Mouse (Mus musculus) adrenal gland, postnatal 0 days (tissue): ENCODE measurements around the gene Map2k1. TPM values are rescaled to one million over a fixed set of nuclear protein-coding genes. Genes with fewer than 3 reads are reported as not detected.

Source experiments
- microRNA-seq: library from miRNA; unstranded; fragments of <30 nt; microRNA quantifications from one replicate; pipeline ENCODE4, GENCODE M21; 2016; ENCODE audit warnings: borderline replicate concordance; ENCODE audit not compliant: insufficient number of aligned reads
- polyA plus RNA-seq: library from polyadenylated mRNA; unstranded; fragments of >200 nt; fragmentation: Nextera tagmentation; extraction: Ambion mirVana; gene quantifications from 2 replicates; pipeline ENCODE4 v1.2.1, GENCODE M21; 2015

Gene Map2k1
- 53.0 and 64.7 TPM in 2 replicates for polyA plus RNA-seq

DNA sequence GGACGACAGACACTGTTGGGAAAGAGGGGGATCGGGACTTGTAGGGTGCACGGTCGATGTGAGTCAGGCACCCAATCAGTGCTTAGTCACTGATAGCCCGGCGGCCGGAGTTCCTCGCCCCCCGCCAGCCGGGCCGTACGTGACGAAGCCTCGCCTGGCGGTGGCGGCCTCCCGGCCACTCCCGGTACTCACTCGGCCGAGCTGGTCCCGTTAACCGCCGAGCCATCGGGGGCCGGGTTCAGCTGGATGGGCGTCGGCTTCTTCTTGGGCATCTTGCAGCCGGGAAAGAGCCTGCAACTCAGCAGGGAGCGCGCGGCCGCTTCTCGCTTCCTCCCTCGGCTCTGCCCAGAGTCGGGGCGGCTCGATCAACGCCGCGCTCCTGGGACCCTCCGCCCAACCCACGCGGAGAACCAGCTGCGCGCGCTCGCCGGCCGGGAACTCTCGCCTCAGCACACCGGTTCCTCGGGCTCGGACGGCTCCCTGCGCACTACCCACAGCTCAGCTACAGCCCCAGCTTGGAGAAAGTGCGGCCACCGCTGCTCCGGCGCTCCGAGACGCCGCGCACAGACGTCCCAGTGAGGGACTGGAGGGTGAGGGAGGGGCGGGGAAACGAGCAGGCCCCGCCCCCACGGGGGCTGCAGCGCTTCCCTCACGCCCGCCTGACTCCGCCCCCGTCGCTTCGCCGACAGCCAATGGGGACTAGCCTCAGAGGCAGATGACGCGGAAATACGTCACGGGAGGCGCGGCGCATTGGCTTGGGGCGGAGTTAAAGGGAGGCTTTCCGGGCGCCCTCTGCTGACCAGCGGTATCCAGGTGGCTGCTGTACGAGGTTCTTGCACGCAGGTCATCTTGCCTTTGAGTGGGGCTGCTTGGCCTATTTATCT lies at the start of gene Map2k1:
Gene Map2k1 (minus strand): TSS at position 611 of the 884 bp plus-strand sequence.

DNA sequence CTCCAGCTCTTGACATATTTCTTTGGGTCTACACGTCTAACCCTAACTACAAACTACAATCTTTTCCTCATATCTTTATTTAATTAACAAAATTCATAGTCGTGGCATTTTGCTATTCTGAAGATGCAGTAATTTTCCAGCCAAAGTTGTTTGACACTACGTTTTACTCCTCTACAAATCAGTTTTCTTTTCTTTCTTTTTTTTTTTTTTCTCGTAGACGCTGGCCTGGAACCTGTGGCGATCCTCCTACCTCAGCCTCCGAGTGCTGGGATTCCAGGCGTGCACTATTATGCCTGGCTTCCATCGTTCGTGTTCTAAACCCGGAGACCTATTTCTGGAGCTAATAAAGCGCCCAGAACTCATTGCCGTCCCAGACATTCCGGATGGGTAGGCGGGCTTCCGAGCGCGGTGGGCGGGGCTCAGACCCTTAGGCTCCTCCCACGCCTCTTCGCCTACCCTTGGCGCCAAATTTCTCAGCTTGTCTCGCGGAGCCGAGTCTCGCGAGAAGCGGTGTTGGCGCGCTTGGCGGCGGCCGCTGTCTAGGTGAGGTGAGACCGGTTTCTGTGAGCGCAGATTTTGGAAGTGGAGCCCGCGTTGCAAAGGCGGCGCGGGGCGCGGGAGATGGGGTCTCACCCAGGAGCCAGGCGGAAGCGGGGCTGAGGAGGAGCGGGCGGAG lies 27.8 kb upstream of the Map2k1 start, which contains the start of gene Tipin:
Gene Tipin (plus strand): TSS at position 477 of the 676 bp plus-strand sequence.

GRCm38 (mm10) chr9:64234768-64235435 lies 18.5 kb downstream of the Map2k1 start, which contains the start of gene Uchl4:
Uchl4 (plus strand) TSS chr9:64235201.

GRCm38 (mm10) chr9:64178974-64179646 lies 74.3 kb downstream of the Map2k1 start, which contains the start of gene Snapc5:
Snapc5 (plus strand) TSS chr9:64179274.

GRCm38 (mm10) chr9:64172816-64173665 lies 80.4 kb downstream of the Map2k1 start, which contains the start of the genes Zwilch and Rpl4:
Zwilch (minus strand) TSS chr9:64173104.
Rpl4 (plus strand) TSS chr9:64173375.

Small RNA genes within 50 kb of the gene (microRNA-seq; reads per million reads assigned to microRNA genes)
- gene Gm24106 = not detected

Other genes with a start within 250 kb of the Map2k1 start
- gene Smad6, start 231.6 kb downstream of the Map2k1 start, polyA plus RNA-seq = 4.0 and 9.1 TPM in 2 replicates
- 0.13 and 0.36 TPM in 2 replicates for gene Lctl, start 136.5 kb downstream of the Map2k1 start, polyA plus RNA-seq
- gene Zwilch, start 80.5 kb downstream of the Map2k1 start, polyA plus RNA-seq = 3.4 and 5.9 TPM in 2 replicates
- 918 and 950 TPM in 2 replicates for gene Rpl4, start 80.3 kb downstream of the Map2k1 start, polyA plus RNA-seq
- 39.4 and 46.3 TPM in 2 replicates for gene Snapc5, start 74.4 kb downstream of the Map2k1 start, polyA plus RNA-seq
- gene Uchl4, start 18.4 kb downstream of the Map2k1 start, polyA plus RNA-seq = 0.94 and 1.8 TPM in 2 replicates
- gene Tipin, start 27.9 kb upstream of the Map2k1 start, polyA plus RNA-seq = 121 and 136 TPM in 2 replicates
- 7.7 and 11.0 TPM in 2 replicates for gene Dis3l, start 87.7 kb upstream of the Map2k1 start, polyA plus RNA-seq
- gene Megf11, start 132.0 kb upstream of the Map2k1 start, polyA plus RNA-seq = 2.4 and 2.8 TPM in 2 replicates